In the genomic region with DNA sequence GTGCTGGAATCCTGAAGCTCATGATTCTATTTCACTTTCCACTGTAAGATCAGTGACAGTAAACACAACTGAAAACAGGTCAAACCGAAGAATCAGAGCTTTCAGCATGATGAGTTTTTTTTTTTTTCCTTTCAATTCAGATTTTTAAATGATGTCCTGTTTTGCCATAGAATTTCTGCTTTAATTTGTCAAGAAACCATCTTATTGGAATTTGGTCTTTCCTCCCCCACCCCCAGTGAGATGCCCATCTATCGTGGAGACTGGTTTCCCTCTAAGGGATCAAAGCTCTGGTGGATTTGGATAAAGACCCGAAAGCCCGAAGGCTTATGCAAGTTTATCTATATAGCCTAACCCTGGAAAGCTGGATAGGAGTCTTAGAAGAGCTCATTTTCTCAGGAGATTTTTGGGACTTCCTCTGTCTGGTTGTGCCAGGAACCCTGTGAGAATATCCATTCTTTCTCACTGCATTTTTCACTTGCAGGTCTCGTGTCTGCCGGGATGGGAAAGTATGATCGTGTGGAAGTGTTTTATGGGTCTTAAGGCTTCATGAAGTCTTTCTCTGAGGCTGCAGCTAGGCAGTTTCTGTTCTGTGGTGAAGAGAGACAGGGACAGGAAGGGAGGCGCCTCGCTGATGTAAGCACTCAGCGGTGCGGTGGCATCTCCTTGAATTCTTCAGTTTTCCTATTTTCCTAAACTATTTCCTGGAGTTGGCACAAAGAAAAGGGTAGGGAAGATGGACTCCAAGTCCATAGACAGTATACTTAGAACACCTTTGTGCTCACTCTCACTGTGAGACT, we compare ENCODE assay signal across 9 mouse cellular contexts.
DNase-seq lines count a peak whose midpoint lies in the region; ATAC-seq lines count a peak whose summit lies in the region.
"Had no signal": no experiment of that assay in that cellular context is flagged by ENCODE, and none has a peak within 500 bp of the region (broad histone marks: within the 10 kb centered on the region; RNA-seq: fewer than 3 reads in every experiment).

No protein-coding gene starts in this region.

- H3K4me2 ChIP-seq in liver, embryonic 13.5 days = no peak overlapping the region
- H3K4me2 ChIP-seq in liver, embryonic 11.5 days = no peak overlapping the region
- peak overlapping the region; percentile 62 for H3K4me2 ChIP-seq in limb, embryonic 13.5 days (replicated peaks)

- no peaks in the 10 kb centered on the region for H3K36me3 ChIP-seq in liver, embryonic 13.5 days
- H3K36me3 ChIP-seq in liver, embryonic 11.5 days (ENCODE audit: control insufficient read depth, insufficient read depth, low read length) = no peaks in the 10 kb centered on the region
- no peaks in the 10 kb centered on the region for H3K36me3 ChIP-seq in heart, embryonic 10.5 days
- no peaks in the 10 kb centered on the region for H3K36me3 ChIP-seq in limb, embryonic 13.5 days
- H3K36me3 ChIP-seq: G1E had no signal

- H3K27ac ChIP-seq in liver, embryonic 13.5 days = 0 out of 2 replicates have a peak overlapping the region, but pooled peaks have one; percentile 32
- no peak overlapping the region; the same call in 1 of the 2 replicates for H3K27ac ChIP-seq in liver, embryonic 11.5 days (ENCODE audit: low read depth, low read length)
- H3K27ac ChIP-seq in heart, embryonic 10.5 days = peak overlapping the region; percentile 65; the same call in 1 of the 2 replicates
- H3K27ac ChIP-seq in limb, embryonic 13.5 days = peak overlapping the region; percentile 33; the same call in 1 of the 2 replicates

- 30% methylated on average over 11 of the region's 11 CpGs for WGBS in liver, embryonic 13.5 days (ENCODE audit: insufficient replicate concordance)
- WGBS in liver, embryonic 11.5 days = 41% methylated on average over 11 of the region's 11 CpGs
- 39% methylated on average over 11 of the region's 11 CpGs for WGBS in heart, embryonic 10.5 days
- 38% methylated on average over 11 of the region's 11 CpGs for WGBS in limb, embryonic 13.5 days

- H3K9me3 ChIP-seq in liver, embryonic 13.5 days (replicated peaks) = no peaks in the 10 kb centered on the region
- H3K9me3 ChIP-seq in liver, embryonic 11.5 days (ENCODE audit: control insufficient read depth, low read length) = no peaks in the 10 kb centered on the region
- no peaks in the 10 kb centered on the region for H3K9me3 ChIP-seq in heart, embryonic 10.5 days
- H3K9me3 ChIP-seq in limb, embryonic 13.5 days = no peaks in the 10 kb centered on the region
- H3K9me3 ChIP-seq: G1E had no signal

- peaks cover 34% of the 10 kb centered on the region for H3K4me1 ChIP-seq in liver, embryonic 13.5 days (replicated peaks)
- peaks cover 26% of the 10 kb centered on the region for H3K4me1 ChIP-seq in liver, embryonic 11.5 days (replicated peaks; ENCODE audit: control insufficient read depth, insufficient read depth, low read length)
- peaks cover 38% of the 10 kb centered on the region for H3K4me1 ChIP-seq in heart, embryonic 10.5 days
- H3K4me1 ChIP-seq in limb, embryonic 13.5 days = peaks cover 44% of the 10 kb centered on the region

- ATAC-seq in liver, embryonic 13.5 days (ENCODE audit: low read depth) = no peak
- ATAC-seq in liver, embryonic 11.5 days (replicated peaks; ENCODE audit: low FRiP score) = no peak
- ATAC-seq in limb, embryonic 13.5 days (ENCODE audit: low FRiP score, low read depth) = no peak

- no peak for DNase-seq in liver, embryonic 13.5 days
- DNase-seq in liver, embryonic 11.5 days (ENCODE audit: low spot score) = no peak
- peak; percentile 3 for DNase-seq in embryo, embryonic 9.5 days (ENCODE audit: extremely low spot score)
- peak; percentile 39 for DNase-seq in heart, embryonic 10.5 days (ENCODE audit: low spot score)
- no peak for DNase-seq in cerebellum, adult 9-11 months
- DNase-seq in adrenal gland, postnatal 14 days = no peak
- DNase-seq: right cerebral cortex, postnatal 4 days had no signal

- no peak overlapping the region for H3K4me3 ChIP-seq in liver, embryonic 13.5 days (replicated peaks)
- H3K4me3 ChIP-seq in liver, embryonic 11.5 days (ENCODE audit: low read depth, low read length) = no peak overlapping the region
- H3K4me3 ChIP-seq in heart, embryonic 10.5 days = no peak overlapping the region; the same call in 1 of the 2 replicates
- no peak overlapping the region for H3K4me3 ChIP-seq in limb, embryonic 13.5 days

- H3K27me3 ChIP-seq in liver, embryonic 13.5 days = peaks cover 34% of the 10 kb centered on the region
- 0 out of 2 replicates have a peak, but pooled peaks cover 2% of the 10 kb centered on the region for H3K27me3 ChIP-seq in liver, embryonic 11.5 days (replicated peaks; ENCODE audit: control insufficient read depth, insufficient read depth, low read length)
- peaks cover 28% of the 10 kb centered on the region for H3K27me3 ChIP-seq in heart, embryonic 10.5 days (ENCODE audit: insufficient read depth, poor library complexity, severe bottlenecking)
- peaks cover 23% of the 10 kb centered on the region; the same call in 1 of the 2 replicates for H3K27me3 ChIP-seq in limb, embryonic 13.5 days

- H3K9ac ChIP-seq in liver, embryonic 13.5 days = no peak overlapping the region
- H3K9ac ChIP-seq in liver, embryonic 11.5 days (ENCODE audit: low read depth, low read length) = no peak overlapping the region
- no peak overlapping the region for H3K9ac ChIP-seq in limb, embryonic 13.5 days

Comparison
In these comparisons a context has a peak if more than half of its experiments do, and no peak if none do; other contexts are left out.
1. DNase-seq: peak in embryo, embryonic 9.5 days (single experiment) and heart, embryonic 10.5 days (single experiment); none in liver, embryonic 13.5 days (single experiment), liver, embryonic 11.5 days (single experiment), cerebellum, adult 9-11 months (single experiment) and adrenal gland, postnatal 14 days (single experiment).